In genomic region chr4:154877864-154878548, GRCm38 (mm10) we compare ENCODE assay signal across 1 mouse cellular context.
TF ChIP-seq lines count a peak whose summit lies in the region.

No protein-coding gene starts in this region.

TF ChIP-seq in MEL, 35 proteins besides CTCF, POLR2A, EP300 and RAD21 (continued from another document):
- TF ChIP-seq MAX (IDR thresholded peaks at IDR 0.05; ENCODE audit: low read length) (peak; percentile 38; the same call in 1 of the 2 replicates), MYC (IDR thresholded peaks at IDR 0.05; ENCODE audit: low read depth, low read length) (0 out of 2 replicates have a peak, but pooled peaks have one; percentile 51), POLR2AphosphoS5 (IDR thresholded peaks at IDR 0.05; ENCODE audit: borderline replicate concordance, low read depth, low read length) (no peak), TAL1 (IDR thresholded peaks at IDR 0.05; ENCODE audit: low read length) (no peak)
